Mouse (Mus musculus) MN1 (cell line): ENCODE data around the gene Tsc22d4.

Experiments used
- DNase-seq: peaks from one replicate; pipeline ENCODE4 v3.0.0-alpha.2; 2016; ENCODE audit warnings: low spot score

The Tsc22d4 gene

DNA sequence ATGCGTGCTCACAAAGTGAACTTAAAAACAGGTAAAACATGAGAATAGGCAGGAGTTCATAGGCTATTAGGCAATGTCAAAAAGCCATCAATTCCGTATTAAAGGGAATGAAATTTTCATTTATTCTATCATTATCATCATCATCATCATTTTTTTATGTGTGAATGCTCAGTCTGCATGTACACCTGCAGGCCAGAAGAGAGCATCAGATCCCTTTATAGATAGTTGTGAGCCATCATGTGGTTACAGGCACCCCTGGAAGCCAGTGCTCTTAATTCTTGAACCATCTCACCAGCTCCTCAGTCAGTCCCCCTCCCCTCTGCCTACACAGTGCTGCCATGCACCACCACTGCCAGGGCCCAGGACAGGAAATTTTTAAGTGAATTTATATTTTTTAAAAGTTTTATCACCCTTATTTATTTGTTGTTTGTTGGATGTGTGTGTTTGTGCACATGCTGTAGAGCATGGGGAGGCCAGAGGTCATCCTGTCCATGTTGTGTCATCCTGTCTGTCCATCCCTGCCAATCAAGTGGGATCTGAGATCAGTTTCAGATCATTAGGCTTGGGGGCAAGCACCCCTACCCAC is 43.5 kb downstream of the Tsc22d4 start:
- no peak for DNase-seq

DNA sequence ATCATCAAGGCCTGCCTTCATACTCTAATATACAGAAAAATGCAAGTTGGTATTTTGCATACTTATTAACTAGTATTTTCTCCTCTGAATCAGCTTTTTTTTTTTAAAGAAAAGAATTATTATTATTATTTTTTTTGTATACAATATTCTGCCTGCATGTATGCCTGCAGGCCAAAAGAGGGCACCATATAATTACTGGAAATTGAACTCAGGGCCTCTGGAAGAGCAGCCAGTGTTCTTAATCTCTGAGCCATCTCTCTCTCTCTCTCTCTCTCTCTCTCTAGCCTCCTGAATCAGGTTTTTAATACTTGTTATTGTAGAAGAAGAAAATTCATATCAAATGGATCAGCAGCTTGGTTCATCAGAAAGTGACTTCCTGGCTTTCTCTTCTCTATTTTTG is 46.0 kb downstream of the Tsc22d4 start:
- no peak for DNase-seq

DNA sequence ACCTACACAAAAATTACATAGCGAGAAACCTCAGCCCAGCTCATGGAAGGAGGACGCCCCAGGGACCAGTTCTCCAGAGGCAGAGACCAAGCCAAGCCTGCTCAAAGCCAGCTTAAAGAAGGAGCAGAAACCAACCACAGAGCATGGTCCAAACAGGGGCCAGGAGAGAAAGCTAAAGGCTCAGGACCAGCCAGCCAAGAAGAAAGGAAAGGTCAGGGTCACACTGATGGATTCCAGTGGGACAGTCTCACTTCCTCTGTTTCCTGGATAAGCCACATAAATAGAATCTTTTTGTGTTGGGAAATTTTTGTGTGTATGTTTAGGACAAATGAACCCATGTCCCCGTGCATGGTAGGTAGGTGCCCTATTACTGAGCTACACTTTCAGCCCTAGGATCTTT is 51.1 kb downstream of the Tsc22d4 start:
- no peak for DNase-seq

DNA sequence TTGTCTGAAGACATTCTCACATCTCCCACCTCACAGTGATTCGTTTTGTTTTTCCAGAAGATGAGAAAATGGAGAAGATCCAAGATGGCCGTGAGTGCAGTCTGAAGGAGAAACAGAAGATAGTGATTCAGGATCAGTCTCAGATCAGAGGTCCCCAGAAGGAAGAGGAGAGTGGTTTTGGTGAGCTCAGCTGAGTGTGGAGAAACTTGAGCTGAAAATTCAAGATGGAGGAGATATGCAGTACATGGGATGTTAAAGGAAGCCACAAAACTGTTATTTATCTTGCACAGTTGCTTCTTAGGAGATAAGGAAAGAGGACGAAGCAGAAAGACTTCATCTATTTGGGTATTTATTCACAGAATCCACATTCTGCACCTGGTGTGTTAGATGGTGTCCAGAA is 55.4 kb downstream of the Tsc22d4 start:
- no peak for DNase-seq

DNA sequence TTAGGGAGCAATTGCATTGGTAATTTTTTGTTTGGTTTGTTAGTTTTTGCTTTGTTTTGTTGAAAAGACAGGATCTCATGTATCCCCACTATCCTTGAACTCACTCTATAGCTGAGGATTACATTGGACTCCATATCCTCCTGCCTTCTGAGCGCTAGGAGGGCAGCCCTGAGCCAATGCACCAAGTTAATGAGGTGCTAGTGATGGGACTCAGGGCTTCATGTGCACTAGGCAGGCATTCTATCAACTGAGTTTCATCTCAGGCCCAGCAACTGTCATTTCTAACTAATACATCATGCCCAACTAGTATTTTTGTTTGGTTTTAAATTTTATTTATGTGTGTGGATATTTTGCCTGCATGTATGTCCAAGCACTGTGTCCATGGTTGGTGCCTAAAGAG is 60.6 kb downstream of the Tsc22d4 start:
- no peak for DNase-seq

DNA sequence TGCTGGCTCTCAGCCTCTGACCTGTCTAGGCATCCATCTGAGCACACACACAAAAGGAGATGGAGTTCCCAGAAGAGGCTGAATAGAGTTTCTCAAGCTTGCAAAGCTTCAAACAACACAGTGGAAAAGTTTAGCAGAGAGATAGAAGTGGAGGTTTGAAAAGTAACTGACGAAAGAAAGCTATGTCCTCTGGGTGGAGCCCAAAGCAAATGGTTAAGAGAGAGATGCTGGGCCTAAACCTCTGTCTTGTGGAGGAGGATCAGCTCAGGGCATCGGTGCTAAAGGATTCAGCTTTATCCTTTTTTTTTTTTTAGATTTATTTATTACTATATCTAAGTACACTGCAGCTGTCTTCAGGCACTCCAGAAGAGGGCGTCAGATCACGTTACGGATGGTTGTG is 62.8 kb downstream of the Tsc22d4 start:
- no peak for DNase-seq

DNA sequence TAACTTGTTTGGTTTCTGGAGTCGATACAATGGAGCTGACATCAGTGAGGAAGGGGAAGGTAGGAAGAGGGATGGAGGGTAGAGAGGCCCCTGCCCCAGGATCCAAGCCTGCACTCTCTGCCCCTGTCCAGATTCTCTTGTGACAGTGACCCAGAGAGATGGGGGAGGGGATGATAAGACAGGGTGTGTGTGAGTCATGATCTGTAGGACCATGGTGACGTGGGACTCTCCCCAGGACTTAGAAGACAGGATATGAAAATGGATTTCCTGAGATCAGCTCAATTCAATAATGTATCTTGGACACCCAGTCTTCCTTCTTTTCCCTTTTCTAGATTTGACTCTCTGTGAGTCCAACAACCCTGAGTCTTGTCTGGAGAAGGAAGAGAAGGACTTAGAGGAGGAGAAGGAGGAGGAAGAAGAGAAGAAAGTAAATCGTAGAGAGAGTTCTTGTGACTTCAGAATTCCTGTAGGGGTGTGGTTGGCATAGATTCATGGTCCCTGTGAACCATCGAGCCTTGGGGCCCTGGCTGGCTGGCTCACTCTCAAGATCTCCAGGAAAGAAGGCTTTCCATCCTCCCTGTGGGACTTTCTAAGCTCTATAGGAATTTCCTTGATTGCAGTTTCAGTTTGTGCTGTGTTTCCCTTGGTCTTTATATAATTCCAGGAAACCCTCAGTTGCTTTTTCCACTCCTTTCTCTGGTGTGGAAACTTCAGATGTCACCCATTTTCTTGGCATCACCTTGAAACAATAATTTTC is 72.1 kb downstream of the Tsc22d4 start:
- DNase-seq, result no peak
